Mouse (Mus musculus): ENCODE measurements at regions not wholly inside any gene's neighbourhood (a gene's known extent, or its start where the extent isn't known, plus 50 kb on each side); places are given as distances from the start of the nearest gene placed in this dataset.
"Not testable (repeated sequence)": the region's sequence is repeated elsewhere in the genome, so short reads cannot be mapped to it uniquely, and the experiment has no call there.

DNA sequence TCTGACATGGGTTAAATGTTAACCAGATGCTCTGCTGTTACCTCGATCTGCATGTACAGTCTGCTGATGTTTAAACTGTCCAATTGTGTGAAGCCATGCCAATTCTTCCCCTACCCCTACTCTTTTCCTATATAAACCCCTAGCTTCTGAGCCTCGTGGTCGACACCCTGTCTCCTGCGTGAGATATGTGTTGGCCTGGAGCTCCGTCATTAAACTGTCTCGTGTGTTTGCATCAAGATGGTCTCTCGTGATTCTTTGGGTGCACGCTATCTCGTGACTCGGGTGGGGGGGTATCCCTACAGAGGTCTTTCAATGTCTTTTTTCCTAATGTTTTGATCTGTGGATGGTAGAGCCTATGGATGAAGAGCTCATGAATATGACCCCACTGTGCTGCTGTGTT lies 110.9 kb upstream of the Nck2 start:
- not testable (repeated sequence) for TF ChIP-seq CTCF (IDR thresholded peaks at IDR 0.05; ENCODE audit: borderline replicate concordance, insufficient read depth, low read length); POLR2A (IDR thresholded peaks at IDR 0.05; ENCODE audit: low read depth, low read length)

Data from embryonic fibroblast, embryonic 13.5 days (primary cell).